Mouse (Mus musculus): ENCODE results near the gene Hyls1.

DNA sequence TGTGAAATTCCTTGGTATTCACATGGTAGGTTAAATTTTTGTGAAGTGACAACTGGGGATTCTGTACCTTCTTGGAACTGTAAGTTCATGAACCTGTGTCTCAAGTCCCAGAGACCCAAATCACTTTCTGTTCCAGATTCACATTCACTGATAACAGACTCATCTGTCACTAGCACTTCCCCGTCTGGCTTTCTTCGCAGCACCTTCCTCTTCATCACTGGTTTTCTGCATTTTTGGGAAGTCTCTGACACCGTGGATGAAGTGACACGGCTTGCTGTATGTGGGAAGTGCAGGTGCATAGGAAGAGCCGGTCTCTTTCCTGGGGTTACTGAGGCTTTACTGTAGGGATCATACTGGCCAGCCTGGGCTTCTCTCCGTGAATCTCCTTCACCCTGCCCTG lies 8.6 kb downstream of the Hyls1 start:
- no peak for TF ChIP-seq CTCF (IDR thresholded peaks at IDR 0.05; ENCODE audit: control insufficient read depth, insufficient read depth, insufficient replicate concordance, low read depth, low read length)
- TF ChIP-seq POLR2A (IDR thresholded peaks at IDR 0.05; ENCODE audit: control insufficient read depth, low read depth, low read length), result no peak

Measured in testis, adult 2 months (tissue).